Mouse (Mus musculus): ENCODE data around the gene Acot13. TPM values are rescaled to one million over a fixed set of nuclear protein-coding genes. Genes with fewer than 3 reads are reported as not detected.
"Not testable (repeated sequence)": the region's sequence is repeated elsewhere in the genome, so short reads cannot be mapped to it uniquely, and the experiment has no call there.

Acot13 gene
- 100 to 1,000 TPM; 233 to 245 TPM for total RNA-seq (2021)

- peak; percentile 96 for DNase-seq
Measured at GRCm38 (mm10) chr13:24831353-24832130, at the start of gene Acot13, which contains the start of gene Tdp2. Acot13 (minus strand) TSS chr13:24831540. Tdp2 (plus strand) TSS chr13:24831679.

GRCm38 (mm10) chr13:24880704-24881103 is 49.4 kb upstream of the Acot13 start:
- DNase-seq: no peak

- DNase-seq: no peak
Measured at GRCm38 (mm10) chr13:24880208-24880607, 48.9 kb upstream of the Acot13 start.

GRCm38 (mm10) chr13:24879359-24880040 is 48.2 kb upstream of the Acot13 start:
- no peak for DNase-seq

- no peak for DNase-seq
Measured at GRCm38 (mm10) chr13:24868233-24868632, 36.9 kb upstream of the Acot13 start.

- no peak for DNase-seq
Measured at GRCm38 (mm10) chr13:24867789-24868188, 36.4 kb upstream of the Acot13 start.

GRCm38 (mm10) chr13:24866430-24867402 is 35.4 kb upstream of the Acot13 start:
- DNase-seq: no peak

- DNase-seq: peak; percentile 60
Measured at GRCm38 (mm10) chr13:24862520-24862919, 31.2 kb upstream of the Acot13 start.

- no peak for DNase-seq
Measured at GRCm38 (mm10) chr13:24862021-24862420, 30.7 kb upstream of the Acot13 start.

- no peak for DNase-seq
Measured at GRCm38 (mm10) chr13:24861084-24861483, 29.7 kb upstream of the Acot13 start.

- no peak for DNase-seq
Measured at GRCm38 (mm10) chr13:24859115-24859514, 27.8 kb upstream of the Acot13 start.

- no peak for DNase-seq
Measured at GRCm38 (mm10) chr13:24852570-24852969, 21.2 kb upstream of the Acot13 start.

GRCm38 (mm10) chr13:24851989-24852388 is 20.6 kb upstream of the Acot13 start:
- DNase-seq: no peak

- no peak for DNase-seq
Measured at GRCm38 (mm10) chr13:24849318-24849717, 18.0 kb upstream of the Acot13 start.

- DNase-seq: peak; percentile 35
Measured at GRCm38 (mm10) chr13:24844983-24845955, 13.9 kb upstream of the Acot13 start, which contains the start of gene D130043K22Rik. D130043K22Rik (plus strand) TSS chr13:24845135.

- DNase-seq: no peak
Measured at GRCm38 (mm10) chr13:24841702-24842101, 10.4 kb upstream of the Acot13 start.

- DNase-seq: no peak
Measured at GRCm38 (mm10) chr13:24839831-24840230, 8.5 kb upstream of the Acot13 start.

- DNase-seq: not testable (repeated sequence)
Measured at GRCm38 (mm10) chr13:24837765-24838164, 6.4 kb upstream of the Acot13 start.

- DNase-seq: no peak
Measured at GRCm38 (mm10) chr13:24832811-24833155, 1.4 kb upstream of the Acot13 start.

- DNase-seq: no peak
Measured at GRCm38 (mm10) chr13:24832131-24832810, 931 bp upstream of the Acot13 start.
